Mouse (Mus musculus) cerebral cortex, adult 2 months (tissue): ENCODE measurements around the gene Kcnh7.

Source experiments
- WGBS: fragments of 180-500 bp; shearing (Covaris S2); methylation state at CpG from one replicate; pipeline ENCODE4 v1.1.7; 2018; 5-methylcytosine and 5-hydroxymethylcytosine counted together

The Kcnh7 gene

GRCm38 (mm10) chr2:62923803-62924202 lies 260.3 kb downstream of the Kcnh7 start:
- 43% methylated on average over 4 of the region's 4 CpGs for WGBS

- 84% methylated on average over 3 of the region's 3 CpGs for WGBS
Measured at GRCm38 (mm10) chr2:62907688-62908087, 276.4 kb downstream of the Kcnh7 start.

- WGBS, result 74% methylated on average over 1 of the region's 1 CpGs
Measured at GRCm38 (mm10) chr2:62902363-62903353, 281.4 kb downstream of the Kcnh7 start.

GRCm38 (mm10) chr2:62878763-62879162 lies 305.3 kb downstream of the Kcnh7 start:
- WGBS, result 43% methylated on average over 4 of the region's 4 CpGs

- 91% methylated on average over 3 of the region's 3 CpGs for WGBS
Measured at GRCm38 (mm10) chr2:62855391-62855790, 328.7 kb downstream of the Kcnh7 start.

- 54% methylated on average over 1 of the region's 1 CpGs for WGBS
Measured at GRCm38 (mm10) chr2:62842630-62843029, 341.5 kb downstream of the Kcnh7 start.

GRCm38 (mm10) chr2:62834261-62834660 lies 349.8 kb downstream of the Kcnh7 start:
- 87% methylated on average over 1 of the region's 1 CpGs for WGBS

- 42% methylated on average over 2 of the region's 2 CpGs for WGBS
Measured at GRCm38 (mm10) chr2:62819231-62819630, 364.9 kb downstream of the Kcnh7 start.

- WGBS, result 92% methylated on average over 3 of the region's 3 CpGs
Measured at GRCm38 (mm10) chr2:62816016-62816415, 368.1 kb downstream of the Kcnh7 start.

- whole genome bisulfite sequencing, result 36% methylated on average over 4 of the region's 4 CpGs
Measured at GRCm38 (mm10) chr2:62808813-62809212, 375.3 kb downstream of the Kcnh7 start.

GRCm38 (mm10) chr2:62807476-62807882 lies 376.6 kb downstream of the Kcnh7 start:
- 18% methylated on average over 3 of the region's 3 CpGs for WGBS

GRCm38 (mm10) chr2:62806931-62807330 lies 377.2 kb downstream of the Kcnh7 start:
- 39% methylated on average over 3 of the region's 3 CpGs for WGBS

- 61% methylated on average over 1 of the region's 1 CpGs for WGBS
Measured at GRCm38 (mm10) chr2:62804030-62804429, 380.1 kb downstream of the Kcnh7 start.

GRCm38 (mm10) chr2:62784460-62785038 lies 399.5 kb downstream of the Kcnh7 start:
- WGBS, result 82% methylated on average over 2 of the region's 2 CpGs

- WGBS, result 91% methylated on average over 2 of the region's 2 CpGs
Measured at GRCm38 (mm10) chr2:62746256-62746655, 437.8 kb downstream of the Kcnh7 start.

- WGBS, result 45% methylated on average over 2 of the region's 2 CpGs
Measured at GRCm38 (mm10) chr2:62743098-62743497, 441.0 kb downstream of the Kcnh7 start.

GRCm38 (mm10) chr2:62730671-62731070 lies 453.4 kb downstream of the Kcnh7 start:
- WGBS, result 80% methylated on average over 1 of the region's 1 CpGs

- 70% methylated on average over 2 of the region's 2 CpGs for WGBS
Measured at GRCm38 (mm10) chr2:62727732-62728131, 456.4 kb downstream of the Kcnh7 start.

- 59% methylated on average over 1 of the region's 1 CpGs for WGBS
Measured at GRCm38 (mm10) chr2:62725946-62726345, 458.1 kb downstream of the Kcnh7 start.

- WGBS, result 16% methylated on average over 1 of the region's 1 CpGs
Measured at GRCm38 (mm10) chr2:62718411-62718810, 465.7 kb downstream of the Kcnh7 start.

GRCm38 (mm10) chr2:62717270-62717669 lies 466.8 kb downstream of the Kcnh7 start:
- WGBS, result 43% methylated on average over 6 of the region's 6 CpGs

GRCm38 (mm10) chr2:62715260-62715659 lies 468.8 kb downstream of the Kcnh7 start:
- 74% methylated on average over 4 of the region's 4 CpGs for WGBS

GRCm38 (mm10) chr2:62714362-62714761 lies 469.7 kb downstream of the Kcnh7 start:
- 85% methylated on average over 4 of the region's 4 CpGs for WGBS
